Mouse (Mus musculus): ENCODE data around the gene Clcn2.

DNA sequence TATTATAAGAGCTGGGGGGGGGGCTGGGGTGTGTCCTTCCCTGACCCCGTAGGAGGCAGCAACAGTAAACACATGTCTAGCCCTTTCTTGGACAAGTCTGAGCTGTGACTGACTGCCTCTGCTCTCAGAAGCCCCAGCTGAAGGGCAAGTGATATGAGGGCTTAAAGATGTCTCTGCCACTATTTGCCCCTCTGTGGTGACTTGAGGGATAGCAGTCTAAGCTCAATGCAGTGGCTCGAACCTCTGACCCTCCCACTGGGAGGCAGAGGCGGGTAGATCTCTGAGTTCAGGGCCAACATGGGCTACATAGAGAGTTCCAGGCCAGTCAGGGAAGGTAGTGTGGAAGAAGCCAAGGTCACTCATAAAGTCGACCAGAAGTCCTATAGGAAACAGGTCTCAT is 6.7 kb downstream of the Clcn2 start:
- no peak for TF ChIP-seq CTCF (IDR thresholded peaks at IDR 0.05; ENCODE audit: low read depth)
- TF ChIP-seq EP300 (IDR thresholded peaks at IDR 0.05; ENCODE audit: low read depth) = no peak
